Mouse (Mus musculus) MEL (cell line): ENCODE measurements around the gene Plekhg1. TPM values are rescaled to one million over a fixed set of nuclear protein-coding genes. Genes with fewer than 3 reads are reported as not detected.

Experiments
- DNase-seq: peaks from one replicate; pipeline ENCODE4 v3.0.0; 2011; ENCODE audit warnings: low read depth, low spot score
- H3K27ac ChIP-seq: 2 replicates; pipeline ENCODE4 v1.5.1; 2012; ENCODE audit warnings: low read depth, mild to moderate bottlenecking, control low read depth, low read length, moderate library complexity; ENCODE audit not compliant: control insufficient read depth
- H3K27me3 ChIP-seq, 2 experiments: fragments of 150-350 bp in 1 of 2; sonication (generic) in 1 of 2; 2 replicates each; pipeline ENCODE4 v1.6.1; 2012; ENCODE audit warnings: low read length in 2 of 2, mild to moderate bottlenecking in 2 of 2, improper control_type of control experiment in 1 of 2, moderate library complexity in 1 of 2; ENCODE audit not compliant: insufficient read depth in 2 of 2, control insufficient read depth in 1 of 2
- H3K36me3 ChIP-seq, 2 experiments: 2 replicates each; pipeline ENCODE4 v1.6.1; 2012 to 2014; ENCODE audit warnings: low read length in 2 of 2, improper control_type of control experiment in 1 of 2, inconsistent platforms in 1 of 2, mild to moderate bottlenecking in 1 of 2; ENCODE audit not compliant: insufficient read depth in 2 of 2, control insufficient read depth in 1 of 2
- H3K4me1 ChIP-seq, 2 experiments: fragments of 150-350 bp in 1 of 2; sonication (generic) in 1 of 2; 2 replicates each; pipeline ENCODE4 v1.6.1; 2012; ENCODE audit warnings: low read length in 2 of 2, improper control_type of control experiment in 1 of 2, mild to moderate bottlenecking in 1 of 2; ENCODE audit not compliant: insufficient read depth in 2 of 2, control insufficient read depth in 1 of 2
- H3K4me3 ChIP-seq, 2 experiments: fragments of 150-350 bp in 1 of 2; sonication (generic) in 1 of 2; 2 replicates each; pipeline ENCODE4 v1.5.1; 2012; ENCODE audit warnings: low read depth in 2 of 2, low read length in 2 of 2, mild to moderate bottlenecking in 2 of 2, moderate library complexity in 2 of 2, control low read depth in 1 of 2, improper control_type of control experiment in 1 of 2; ENCODE audit not compliant: control insufficient read depth in 1 of 2, insufficient read depth in 1 of 2
- H3K79me2 ChIP-seq: 2 replicates; pipeline ENCODE4 v1.6.1; 2012; ENCODE audit warnings: mild to moderate bottlenecking, low read length, moderate library complexity; ENCODE audit not compliant: control insufficient read depth, poor library complexity, insufficient read depth
- H3K9ac ChIP-seq: 2 replicates; pipeline ENCODE4 v1.6.1; 2012; ENCODE audit warnings: low read depth, mild to moderate bottlenecking, control low read depth, low read length, moderate library complexity; ENCODE audit not compliant: control insufficient read depth, poor library complexity, severe bottlenecking
- H3K9me3 ChIP-seq: fragments of 150-350 bp; sonication (generic); replicated peaks from 2 replicates; pipeline ENCODE4 v1.6.1; 2012; ENCODE audit warnings: mild to moderate bottlenecking, low read length, improper control_type of control experiment, moderate library complexity; ENCODE audit not compliant: insufficient read depth
- BHLHE40 ChIP-seq: IDR thresholded peaks from 2 replicates; pipeline ENCODE4 v1.6.1; 2012; ENCODE audit warnings: low read depth, mild to moderate bottlenecking, inconsistent platforms, low read length, improper control_type of control experiment, borderline replicate concordance
- CHD1 ChIP-seq: IDR thresholded peaks from 2 replicates; pipeline ENCODE4 v1.6.1; 2012; ENCODE audit warnings: low read depth, mild to moderate bottlenecking, inconsistent platforms, low read length, improper control_type of control experiment
- CHD2 ChIP-seq: IDR thresholded peaks from 2 replicates; pipeline ENCODE4 v1.6.1; 2011; ENCODE audit warnings: low read length, improper control_type of control experiment
- CTCF ChIP-seq, 3 experiments: IDR thresholded peaks in 2 of 3; conservative IDR thresholded peaks in 1 of 3; 2 replicates each; pipeline ENCODE4 v1.5.1; 2011 to 2012; ENCODE audit warnings: low read length in 3 of 3, low read depth in 2 of 3, mild to moderate bottlenecking in 2 of 3, improper control_type of control experiment in 1 of 3, inconsistent platforms in 1 of 3, mixed read lengths in 1 of 3, moderate library complexity in 1 of 3; ENCODE audit not compliant: control insufficient read depth in 1 of 3, insufficient read depth in 1 of 3, poor library complexity in 1 of 3, severe bottlenecking in 1 of 3
- E2F4 ChIP-seq: IDR thresholded peaks from 2 replicates; pipeline ENCODE4 v1.6.1; 2011; ENCODE audit warnings: low read depth, low read length, improper control_type of control experiment, borderline replicate concordance
- ELF1 ChIP-seq: IDR thresholded peaks from 2 replicates; pipeline ENCODE4 v1.6.1; 2014; ENCODE audit warnings: low read depth, mild to moderate bottlenecking, inconsistent platforms, low read length, improper control_type of control experiment, moderate library complexity
- EP300 ChIP-seq, 2 experiments: IDR thresholded peaks; 2 replicates each; pipeline ENCODE4 v1.6.1; 2011; ENCODE audit warnings: improper control_type of control experiment in 2 of 2, low read length in 2 of 2, low read depth in 1 of 2, mild to moderate bottlenecking in 1 of 2
- GATA1 ChIP-seq: IDR thresholded peaks from 2 replicates; pipeline ENCODE4 v1.6.1; 2011; ENCODE audit warnings: low read depth, low read length, improper control_type of control experiment
- HCFC1 ChIP-seq: IDR thresholded peaks from 2 replicates; pipeline ENCODE4 v1.6.1; 2012; ENCODE audit warnings: low read depth, mild to moderate bottlenecking, inconsistent platforms, low read length, improper control_type of control experiment, moderate library complexity
- KAT2A ChIP-seq: conservative IDR thresholded peaks from 2 replicates; pipeline ENCODE4 v1.6.1; 2012; ENCODE audit warnings: low read depth, low read length, improper control_type of control experiment, inconsistent platforms
- MAFK ChIP-seq: IDR thresholded peaks from 2 replicates; pipeline ENCODE4 v1.6.1; 2011; ENCODE audit warnings: low read depth, mild to moderate bottlenecking, low read length, improper control_type of control experiment, borderline replicate concordance
- MAX ChIP-seq: IDR thresholded peaks from 2 replicates; pipeline ENCODE4 v1.6.1; 2011; ENCODE audit warnings: low read length, improper control_type of control experiment
- MEF2A ChIP-seq: IDR thresholded peaks from 2 replicates; pipeline ENCODE4 v1.6.1; 2014; ENCODE audit warnings: low read depth, mild to moderate bottlenecking, inconsistent platforms, low read length, improper control_type of control experiment; ENCODE audit not compliant: poor library complexity, insufficient replicate concordance, severe bottlenecking; ENCODE audit errors: extremely low read depth
- MXI1 ChIP-seq: IDR thresholded peaks from 2 replicates; pipeline ENCODE4 v1.6.1; 2011; ENCODE audit warnings: mild to moderate bottlenecking, low read depth, low read length, improper control_type of control experiment
- MYB ChIP-seq: IDR thresholded peaks from 2 replicates; pipeline ENCODE4 v1.6.1; 2011; ENCODE audit warnings: mild to moderate bottlenecking, low read depth, low read length, improper control_type of control experiment
- MYC ChIP-seq: IDR thresholded peaks from 2 replicates; pipeline ENCODE4 v1.6.1; 2011; ENCODE audit warnings: low read depth, mild to moderate bottlenecking, low read length, improper control_type of control experiment, moderate library complexity
- NELFE ChIP-seq: IDR thresholded peaks from 2 replicates; pipeline ENCODE4 v1.6.1; 2011; ENCODE audit warnings: low read depth, low read length, improper control_type of control experiment
- POLR2A ChIP-seq, 2 experiments: IDR thresholded peaks; 2 replicates each; pipeline ENCODE4 v1.6.1; 2011 to 2012; ENCODE audit warnings: low read length in 2 of 2, mild to moderate bottlenecking in 2 of 2, control low read depth in 1 of 2, improper control_type of control experiment in 1 of 2, low read depth in 1 of 2, moderate library complexity in 1 of 2; ENCODE audit not compliant: control insufficient read depth in 1 of 2, insufficient read depth in 1 of 2, poor library complexity in 1 of 2
- POLR2AphosphoS5 ChIP-seq: IDR thresholded peaks from 2 replicates; pipeline ENCODE4 v1.6.1; 2012; ENCODE audit warnings: low read depth, borderline replicate concordance, mild to moderate bottlenecking, inconsistent platforms, low read length, moderate library complexity, mixed read lengths
- SIN3A ChIP-seq: IDR thresholded peaks from 2 replicates; pipeline ENCODE4 v1.6.1; 2012; ENCODE audit warnings: low read length, improper control_type of control experiment, inconsistent platforms
- SMC3 ChIP-seq: IDR thresholded peaks from 2 replicates; pipeline ENCODE4 v1.6.1; 2011; ENCODE audit warnings: low read depth, low read length, improper control_type of control experiment
- TAL1 ChIP-seq: IDR thresholded peaks from 2 replicates; pipeline ENCODE4 v1.6.1; 2012; ENCODE audit warnings: mild to moderate bottlenecking, inconsistent platforms, low read length, moderate library complexity, mixed read lengths
- USF1 ChIP-seq: IDR thresholded peaks from 2 replicates; pipeline ENCODE4 v1.6.1; 2014; ENCODE audit warnings: low read depth, mild to moderate bottlenecking, inconsistent platforms, low read length, improper control_type of control experiment, moderate library complexity
- USF2 ChIP-seq, 2 experiments: IDR thresholded peaks; 2 replicates each; pipeline ENCODE4 v1.6.1; 2011 to 2012; ENCODE audit warnings: improper control_type of control experiment in 2 of 2, low read length in 2 of 2, borderline replicate concordance in 1 of 2, inconsistent platforms in 1 of 2, low read depth in 1 of 2, mild to moderate bottlenecking in 1 of 2; ENCODE audit not compliant: insufficient read depth in 1 of 2
- ZC3H11A ChIP-seq: IDR thresholded peaks from 2 replicates; pipeline ENCODE4 v1.6.1; 2012; ENCODE audit warnings: low read depth, mild to moderate bottlenecking, inconsistent platforms, low read length, improper control_type of control experiment
- ZNF384 ChIP-seq: IDR thresholded peaks from 2 replicates; pipeline ENCODE4 v1.6.1; 2012; ENCODE audit warnings: low read depth, mild to moderate bottlenecking, inconsistent platforms, low read length, improper control_type of control experiment
- polyA plus RNA-seq, 2 experiments: library from polyadenylated mRNA; stranded (reverse) in 1 of 2; unstranded in 1 of 2; fragments of >175 nt in 1 of 2; fragments of >200 nt in 1 of 2; gene quantifications; 2 replicates each; pipeline versions ENCODE4 v1.2.1 to v1.2.4; 2012; ENCODE audit warnings: low replicate concordance in 2 of 2, low read depth in 1 of 2; ENCODE audit not compliant: insufficient read length in 2 of 2, insufficient read depth in 1 of 2, missing spikeins in 1 of 2
- total RNA-seq: library from RNA; depleted of rRNA; stranded (reverse); fragments of 300-350 nt; gene quantifications from 2 replicates; pipeline ENCODE4 v1.2.3, GENCODE M21; 2012

Gene Plekhg1
- total and polyA plus RNA-seq, 3 experiments = 0.01 TPM; not detected in 2

DNA sequence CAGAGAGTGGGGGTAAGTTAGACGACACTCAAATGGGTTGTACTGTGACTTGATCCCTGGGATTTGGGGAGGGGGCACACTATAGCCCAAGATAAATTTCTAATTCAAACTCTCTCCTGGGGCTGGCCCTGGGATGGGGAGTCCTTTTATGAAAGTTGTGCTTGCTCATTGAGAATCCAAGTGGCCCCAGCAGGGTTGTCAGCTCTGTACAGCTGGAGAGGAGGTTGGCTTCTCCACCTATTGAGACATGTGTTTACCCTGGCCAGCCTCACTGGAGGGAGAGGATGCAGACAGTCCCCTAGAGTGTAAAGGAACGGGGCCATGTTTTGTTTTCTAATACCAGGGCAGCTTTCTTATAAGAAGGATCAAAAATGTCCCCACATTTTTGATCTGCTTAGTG lies 106.9 kb downstream of the Plekhg1 start (continued):
- no peak for TF ChIP-seq MEF2A
- TF ChIP-seq USF1 = no peak

DNA sequence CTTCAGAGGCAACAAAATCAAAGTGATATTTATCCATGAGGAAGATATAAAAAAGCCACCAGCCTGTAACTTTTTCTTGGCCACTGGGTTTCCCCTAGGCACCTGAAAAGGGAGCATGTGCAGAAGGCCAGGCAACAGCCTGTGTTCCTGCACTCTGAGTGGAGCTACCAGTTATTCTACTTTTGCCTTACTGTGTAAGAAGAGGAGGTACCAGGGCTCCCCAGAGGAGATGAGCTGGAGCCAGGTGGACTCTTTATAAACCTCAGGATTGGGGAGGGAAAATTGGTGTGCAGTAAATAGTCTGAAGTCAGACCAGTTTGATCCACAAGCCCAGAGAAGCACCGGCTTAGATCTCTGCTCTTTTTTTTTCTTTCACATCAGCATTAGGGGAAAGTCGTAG lies 111.3 kb downstream of the Plekhg1 start:
- no peaks in the 10 kb centered on the region for H3K9me3 ChIP-seq
- no peaks in the 10 kb centered on the region for H3K36me3 ChIP-seq
- no peaks in the 10 kb centered on the region for H3K4me1 ChIP-seq
- H3K9ac ChIP-seq = no peak overlapping the region
- H3K27me3 ChIP-seq = no peaks in the 10 kb centered on the region
- H3K79me2 ChIP-seq = no peaks in the 10 kb centered on the region
- TF ChIP-seq E2F4 = no peak
- TF ChIP-seq CHD2 = no peak
- no peak for TF ChIP-seq BHLHE40
- TF ChIP-seq MEF2A = no peak
- no peak for TF ChIP-seq ZC3H11A
- no peak for TF ChIP-seq MAX
- TF ChIP-seq CTCF (IDR thresholded peaks at IDR 0.05 in 2 of 3, conservative IDR thresholded peaks at IDR 0.05 in 1 of 3; ENCODE audit: control insufficient read depth in 1 of 3, insufficient read depth in 1 of 3, low read depth in 2 of 3, low read length in 3 of 3, poor library complexity in 1 of 3, severe bottlenecking in 1 of 3) = no peak
- TF ChIP-seq POLR2AphosphoS5 = no peak
- no peak for TF ChIP-seq KAT2A
- no peak for TF ChIP-seq ELF1
- no peak for TF ChIP-seq MAFK
- TF ChIP-seq EP300 (IDR thresholded peaks at IDR 0.05; ENCODE audit: low read depth in 1 of 2, low read length in 2 of 2) = no peak
- TF ChIP-seq POLR2A (IDR thresholded peaks at IDR 0.05; ENCODE audit: control insufficient read depth in 1 of 2, insufficient read depth in 1 of 2, low read depth in 1 of 2, low read length in 2 of 2, poor library complexity in 1 of 2) = no peak
- TF ChIP-seq CHD1 = no peak
- TF ChIP-seq ZNF384 = no peak
- no peak for TF ChIP-seq TAL1
- TF ChIP-seq USF1 = no peak
- no peak for TF ChIP-seq SIN3A
- TF ChIP-seq GATA1 = no peak
- DNase-seq = no peak
- H3K4me3 ChIP-seq = no peak overlapping the region
- no peak overlapping the region for H3K27ac ChIP-seq

GRCm38 (mm10) chr10:3852733-3853132 lies 112.6 kb downstream of the Plekhg1 start:
- no peaks in the 10 kb centered on the region for H3K79me2 ChIP-seq
- H3K4me3 ChIP-seq = no peak overlapping the region
- no peak for DNase-seq
- no peaks in the 10 kb centered on the region for H3K9me3 ChIP-seq
- no peaks in the 10 kb centered on the region for H3K4me1 ChIP-seq
- H3K9ac ChIP-seq = no peak overlapping the region
- H3K27ac ChIP-seq = no peak overlapping the region
- no peak for TF ChIP-seq MXI1
- no peak for TF ChIP-seq USF2 (IDR thresholded peaks at IDR 0.05; ENCODE audit: borderline replicate concordance in 1 of 2, insufficient read depth in 1 of 2, low read depth in 1 of 2, low read length in 2 of 2)
- no peak for TF ChIP-seq BHLHE40
- TF ChIP-seq SMC3 = no peak
- TF ChIP-seq MYC = no peak
- no peak for TF ChIP-seq NELFE
- no peak for TF ChIP-seq HCFC1
- TF ChIP-seq MYB = no peak
- H3K27me3 ChIP-seq = no peaks in the 10 kb centered on the region
- no peaks in the 10 kb centered on the region for H3K36me3 ChIP-seq
